Mouse (Mus musculus) C2C12 (cell line): ENCODE measurements around the gene Bsdc1.

ENCODE experiments used
- CEBPB ChIP-seq: IDR thresholded peaks from one replicate; pipeline ENCODE4 v1.6.1; 2011; ENCODE audit warnings: low read depth, mild to moderate bottlenecking, control low read depth, moderate library complexity
- CTCF ChIP-seq: IDR thresholded peaks from one replicate; pipeline ENCODE4 v1.5.1; 2011; ENCODE audit not compliant: control insufficient read depth, insufficient read depth, insufficient read length
- MAX ChIP-seq: IDR thresholded peaks from one replicate; pipeline ENCODE4 v1.6.1; 2011; ENCODE audit warnings: mild to moderate bottlenecking, control low read depth

DNA sequence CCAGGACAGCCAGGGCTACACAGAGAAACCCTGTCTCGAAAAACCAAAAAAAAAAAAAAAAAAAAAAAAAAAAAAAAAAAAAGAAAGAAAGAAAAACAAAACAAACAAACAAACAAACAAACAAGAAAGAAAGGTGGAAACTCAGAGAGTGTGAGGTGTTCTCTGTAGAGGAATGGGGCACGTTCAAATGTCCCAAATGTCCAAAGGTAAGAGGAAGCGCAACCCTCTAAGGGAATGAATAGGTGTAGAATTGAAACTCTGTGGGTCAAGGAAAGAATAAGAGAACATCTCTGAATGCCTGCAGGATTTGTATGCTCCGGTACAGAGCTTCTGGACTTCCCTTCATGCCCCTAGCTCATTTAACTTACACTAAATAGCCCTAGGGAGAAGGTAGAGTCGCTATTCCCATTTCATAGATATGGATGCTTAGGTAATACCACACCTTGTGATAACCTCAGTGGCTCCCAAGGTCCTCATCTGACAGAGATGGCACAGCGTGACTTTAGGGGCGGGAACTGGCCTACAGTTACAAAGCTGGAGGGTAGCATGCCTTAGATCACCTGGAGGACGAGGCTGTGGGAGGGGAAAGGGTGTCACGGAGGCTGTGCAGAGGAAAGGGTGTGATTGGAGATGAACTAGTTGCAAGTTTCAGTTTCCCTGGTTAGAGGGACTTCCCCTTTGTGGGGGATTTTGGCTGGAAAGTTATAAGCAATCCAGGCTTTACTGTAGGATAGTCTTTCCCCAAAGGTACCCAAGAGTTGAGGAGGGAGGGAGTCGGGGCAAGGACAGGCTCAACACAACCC, 46.3 kb downstream of the Bsdc1 start:
- TF ChIP-seq CTCF (no peak), CEBPB (no peak), MAX (no peak)
